Mouse (Mus musculus) heart, postnatal 0 days (tissue): ENCODE measurements around the gene Pax7. TPM values are rescaled to one million over a fixed set of nuclear protein-coding genes. Genes with fewer than 3 reads are reported as not detected.

Source experiments
- ATAC-seq: fragments of 200-750 bp; cut with Nextera tagmentation; 2 replicates; pipeline ENCODE4 v1.8.0; 2017; ENCODE audit warnings: low read depth, moderate number of reproducible peaks, moderate library complexity; ENCODE audit not compliant: insufficient read depth
- DNase-seq: peaks from one replicate; pipeline ENCODE4 v3.0.0-alpha.2; 2016; ENCODE audit warnings: low spot score
- H3K27ac ChIP-seq: fragments of 300-500 bp; sonication (generic); 2 replicates; pipeline ENCODE4 v1.5.1; 2014; ENCODE audit warnings: low read depth, mild to moderate bottlenecking
- H3K27me3 ChIP-seq: fragments of 300-500 bp; sonication (generic); 2 replicates; pipeline ENCODE4 v1.6.1; 2014; ENCODE audit warnings: low read length, mixed read lengths; ENCODE audit not compliant: control insufficient read depth, insufficient read depth
- H3K36me3 ChIP-seq: fragments of 300-500 bp; sonication (generic); replicated peaks from 2 replicates; pipeline ENCODE4 v1.6.1; 2014; ENCODE audit warnings: low read length, mixed read lengths; ENCODE audit not compliant: control insufficient read depth, insufficient read depth
- H3K4me1 ChIP-seq: fragments of 300-500 bp; sonication (generic); 2 replicates; pipeline ENCODE4 v1.6.1; 2014; ENCODE audit warnings: antibody characterized with exemption; ENCODE audit not compliant: control insufficient read depth, insufficient read depth
- H3K4me2 ChIP-seq: fragments of 300-500 bp; sonication (generic); 2 replicates; pipeline ENCODE4 v1.6.1; 2014; ENCODE audit warnings: low read depth, mild to moderate bottlenecking, low read length, moderate library complexity
- H3K4me3 ChIP-seq: fragments of 300-500 bp; sonication (generic); 2 replicates; pipeline ENCODE4 v1.5.1; 2014; ENCODE audit warnings: low read depth, low read length
- H3K9ac ChIP-seq: fragments of 300-500 bp; sonication (generic); replicated peaks from 2 replicates; pipeline ENCODE4 v1.6.1; 2014; ENCODE audit warnings: low read depth, low read length, mixed read lengths
- H3K9me3 ChIP-seq: fragments of 300-500 bp; sonication (generic); replicated peaks from 2 replicates; pipeline ENCODE4 v1.6.1; 2016; ENCODE audit warnings: low read length; ENCODE audit not compliant: control insufficient read depth
- CTCF ChIP-seq: IDR thresholded peaks from 2 replicates; pipeline ENCODE4 v1.5.1; 2016; ENCODE audit warnings: antibody characterized with exemption, control low read depth, low read depth
- EP300 ChIP-seq: IDR thresholded peaks from 2 replicates; pipeline ENCODE4 v1.6.1; 2016; ENCODE audit warnings: antibody characterized with exemption, low read depth
- WGBS: fragments of 180-500 bp; shearing (Covaris S2); extraction: QIAGEN DNeasy Blood & Tissue Kit; methylation state at CpG from one replicate; pipeline ENCODE4 v1.1.7; 2014; 5-methylcytosine and 5-hydroxymethylcytosine counted together
- polyA plus RNA-seq: library from polyadenylated mRNA; unstranded; fragments of >200 nt; fragmentation: Nextera tagmentation; extraction: Ambion mirVana; gene quantifications from 2 replicates; pipeline ENCODE4 v1.2.1, GENCODE M21; 2015
- total RNA-seq: library from RNA; depleted of rRNA; stranded (reverse); fragments of >200 nt; gene quantifications from 2 replicates; pipeline ENCODE4 v1.2.3, GENCODE M21; 2014; ENCODE audit warnings: low replicate concordance; rRNA removed

Pax7 gene
- total and polyA plus RNA-seq, 2 experiments from 2014 or later = not detected

- no peak for ATAC-seq
- Histone ChIP-seq H3K27me3 (peaks cover 12% of the 10 kb centered on the region; the same call in 1 of the 2 replicates), H3K4me3 (no peak overlapping the region)
These were observed 130.4 kb downstream of the Pax7 start for GRCm38 (mm10) chr4:139702914-139703313.

GRCm38 (mm10) chr4:139698602-139699001, 134.7 kb downstream of the Pax7 start:
- Histone ChIP-seq H3K4me1 (no peaks in the 10 kb centered on the region), H3K9ac (no peak overlapping the region), H3K36me3 (no peaks in the 10 kb centered on the region), H3K4me3 (no peak overlapping the region), H3K9me3 (no peaks in the 10 kb centered on the region), H3K27ac (no peak overlapping the region), H3K27me3 (peaks cover 16% of the 10 kb centered on the region; the same call in 1 of the 2 replicates), H3K4me2 (no peak overlapping the region)
- ATAC-seq (no peak), DNase-seq (no peak)
- TF ChIP-seq CTCF (no peak), EP300 (no peak)
- 45% methylated on average over 8 of the region's 8 CpGs for WGBS

More at GRCm38 (mm10) chr4:139702914-139703313, 130.4 kb downstream of the Pax7 start:
- Histone ChIP-seq H3K9ac (no peak overlapping the region), H3K27ac (no peak overlapping the region), H3K9me3 (no peaks in the 10 kb centered on the region), H3K4me1 (no peaks in the 10 kb centered on the region), H3K4me2 (no peak overlapping the region), H3K36me3 (no peaks in the 10 kb centered on the region)
- WGBS = 44% methylated on average over 4 of the region's 4 CpGs
- no peak for TF ChIP-seq CTCF
- no peak for TF ChIP-seq EP300
- no peak for DNase-seq

GRCm38 (mm10) chr4:139697755-139698154, 135.6 kb downstream of the Pax7 start:
- no peaks in the 10 kb centered on the region for H3K36me3 ChIP-seq
- H3K4me3 ChIP-seq = no peak overlapping the region
- no peak for DNase-seq
- TF ChIP-seq EP300 = no peak
- no peak for TF ChIP-seq CTCF
- H3K27me3 ChIP-seq = peaks cover 16% of the 10 kb centered on the region; the same call in 1 of the 2 replicates
- H3K4me2 ChIP-seq = no peak overlapping the region
- no peaks in the 10 kb centered on the region for H3K4me1 ChIP-seq
- no peaks in the 10 kb centered on the region for H3K9me3 ChIP-seq
- no peak overlapping the region for H3K27ac ChIP-seq
- H3K9ac ChIP-seq = no peak overlapping the region
- ATAC-seq = no peak
- 14% methylated on average over 9 of the region's 9 CpGs for WGBS

GRCm38 (mm10) chr4:139693315-139693714, 140.0 kb downstream of the Pax7 start:
- Histone ChIP-seq H3K4me1 (no peaks in the 10 kb centered on the region), H3K4me3 (no peak overlapping the region), H3K27me3 (peaks cover 21% of the 10 kb centered on the region; the same call in 1 of the 2 replicates), H3K36me3 (no peaks in the 10 kb centered on the region), H3K9me3 (no peaks in the 10 kb centered on the region), H3K4me2 (no peak overlapping the region), H3K27ac (no peak overlapping the region), H3K9ac (no peak overlapping the region)
- TF ChIP-seq EP300 (no peak), CTCF (no peak)
- 45% methylated on average over 5 of the region's 5 CpGs for WGBS
- ATAC-seq = no peak
- no peak for DNase-seq

GRCm38 (mm10) chr4:139689627-139690269, 143.6 kb downstream of the Pax7 start:
- 20% methylated on average over 7 of the region's 7 CpGs for WGBS
- no peaks in the 10 kb centered on the region for H3K4me1 ChIP-seq
- peaks cover 9% of the 10 kb centered on the region; the same call in 1 of the 2 replicates for H3K27me3 ChIP-seq
- no peaks in the 10 kb centered on the region for H3K9me3 ChIP-seq
- H3K4me3 ChIP-seq = no peak overlapping the region
- DNase-seq = no peak
- H3K4me2 ChIP-seq = no peak overlapping the region
- no peak for ATAC-seq
- TF ChIP-seq CTCF = no peak
- no peak for TF ChIP-seq EP300
- no peaks in the 10 kb centered on the region for H3K36me3 ChIP-seq
- H3K9ac ChIP-seq = no peak overlapping the region
- H3K27ac ChIP-seq = no peak overlapping the region

GRCm38 (mm10) chr4:139688058-139688457, 145.3 kb downstream of the Pax7 start:
- Histone ChIP-seq H3K27ac (no peak overlapping the region), H3K27me3 (peaks cover 9% of the 10 kb centered on the region; the same call in 1 of the 2 replicates), H3K4me3 (no peak overlapping the region), H3K9me3 (no peaks in the 10 kb centered on the region), H3K36me3 (no peaks in the 10 kb centered on the region), H3K4me2 (no peak overlapping the region), H3K4me1 (no peaks in the 10 kb centered on the region), H3K9ac (no peak overlapping the region)
- WGBS = 63% methylated on average over 9 of the region's 9 CpGs
- ATAC-seq (no peak), DNase-seq (no peak)
- TF ChIP-seq EP300 = no peak
- no peak for TF ChIP-seq CTCF

Other genes with a start within 250 kb of the Pax7 start
- not detected in 2 replicates for gene Gm21969, start 230.3 kb downstream of the Pax7 start, total RNA-seq
- not detected in 2 replicates for gene Gm21969, start 230.3 kb downstream of the Pax7 start, polyA plus RNA-seq
- gene Aldh4a1, start 210.7 kb downstream of the Pax7 start, total RNA-seq = 47.7 and 53.7 TPM in 2 replicates
- gene Aldh4a1, start 210.7 kb downstream of the Pax7 start, polyA plus RNA-seq = 21.7 and 24.9 TPM in 2 replicates
- not detected in 2 replicates for gene Tas1r2, start 180.0 kb downstream of the Pax7 start, total RNA-seq
- not detected in 2 replicates for gene Tas1r2, start 180.0 kb downstream of the Pax7 start, polyA plus RNA-seq
- gene Klhdc7a, start 134.5 kb upstream of the Pax7 start, total RNA-seq = 0.08 and 0.54 TPM in 2 replicates
- 0.05 and 0.07 TPM in 2 replicates for gene Klhdc7a, start 134.5 kb upstream of the Pax7 start, polyA plus RNA-seq